Mouse (Mus musculus) heart, postnatal 36 days (tissue): ENCODE data around the gene Ptdss2. TPM values are rescaled to one million over a fixed set of nuclear protein-coding genes. Genes with fewer than 3 reads are reported as not detected.
A peak's percentile ranks its signal among the peaks of the same experiment; 100 is the strongest.

Experiments
- DNase-seq, 2 experiments: peaks; one replicate each; pipeline ENCODE4 v3.0.0; 2021 to 2022
- intact Hi-C: fragments of 180-260 bp; cut with DNase I; formaldehyde crosslinking; loops from one replicate; pipeline ENCODE4 v1.15.1; 2025
- total RNA-seq, 2 experiments: library from RNA; stranded (reverse); gene quantifications; 2 replicates each; pipeline ENCODE4 v1.2.3; 2021

The Ptdss2 gene
- total RNA-seq, 2 experiments from 2014 or later: 25.8 to 36.2 TPM

GRCm38 (mm10) chr7:141169300-141169699 lies 47.1 kb downstream of the Ptdss2 start:
- no peak for DNase-seq
- intact Hi-C loops: loop anchor here (2.0 kb wide), 1 partner anchor 36 kb away; no protein-coding TSS in a partner anchor

- intact Hi-C loops: loop anchor here (2.0 to 5.0 kb wide), 3 partner anchors 37 to 323 kb away; partner anchors contain the start of genes Gm45717, Ifitm2, Odf3 and Scgb1c1
- no peak for DNase-seq
Measured at GRCm38 (mm10) chr7:141169866-141170265, 47.7 kb downstream of the Ptdss2 start.

- intact Hi-C loops: loop anchor here (5.0 kb wide), 2 partner anchors 215 to 325 kb away; partner anchors contain the start of genes Gm45717, Ifitm2, Odf3 and Scgb1c1
- DNase-seq: peak; percentile 84 to 94
Measured at GRCm38 (mm10) chr7:141172116-141173006, 50.2 kb downstream of the Ptdss2 start, which contains the start of gene Rnh1. Gene Rnh1 (minus strand): TSS chr7:141172857.

- intact Hi-C loops: loop anchor here (5.0 kb wide), 2 partner anchors 216 to 326 kb away; partner anchors contain the start of genes Gm45717, Ifitm2, Odf3 and Scgb1c1
- DNase-seq: no peak
Measured at GRCm38 (mm10) chr7:141173323-141173850, 51.2 kb downstream of the Ptdss2 start.

GRCm38 (mm10) chr7:141175068-141175467 lies 52.9 kb downstream of the Ptdss2 start:
- DNase-seq: no peak
- intact Hi-C loops: loop anchor here (1.0 to 5.0 kb wide), 3 partner anchors 103 to 168 kb away; no protein-coding TSS in a partner anchor

GRCm38 (mm10) chr7:141176173-141176572 lies 54.0 kb downstream of the Ptdss2 start:
- intact Hi-C loops: loop anchor here (1.0 to 5.0 kb wide), 4 partner anchors 84 to 268 kb away; no protein-coding TSS in a partner anchor
- peak; percentile 84 to 89 for DNase-seq

GRCm38 (mm10) chr7:141188194-141188593 lies 66.0 kb downstream of the Ptdss2 start:
- no peak for DNase-seq
- intact Hi-C loops: no loop called here

GRCm38 (mm10) chr7:141188733-141189132 lies 66.6 kb downstream of the Ptdss2 start:
- intact Hi-C loops: no loop called here
- no peak for DNase-seq

GRCm38 (mm10) chr7:141190220-141190619 lies 68.0 kb downstream of the Ptdss2 start:
- no peak for DNase-seq
- intact Hi-C loops: loop anchor here (5.0 kb wide), 1 partner anchor 333 kb away; the partner anchor contains the start of genes Bet1l, Gm45785 and Ric8a

- DNase-seq: peak; percentile 31 to 37
- intact Hi-C loops: loop anchor here (5.0 kb wide), 1 partner anchor 334 kb away; the partner anchor contains the start of genes Bet1l, Gm45785 and Ric8a
Measured at GRCm38 (mm10) chr7:141191036-141191435, 68.9 kb downstream of the Ptdss2 start.

- intact Hi-C loops: loop anchor here (5.0 kb wide), 1 partner anchor 335 kb away; the partner anchor contains the start of genes Bet1l, Gm45785 and Ric8a
- DNase-seq: no peak
Measured at GRCm38 (mm10) chr7:141191796-141192685, 69.9 kb downstream of the Ptdss2 start.

- DNase-seq: no peak
Measured at GRCm38 (mm10) chr7:141192776-141193347, 70.7 kb downstream of the Ptdss2 start.

GRCm38 (mm10) chr7:141193348-141193856 lies 71.2 kb downstream of the Ptdss2 start:
- DNase-seq: no peak
- intact Hi-C loops: loop anchor here (5.0 kb wide), 1 partner anchor 336 kb away; the partner anchor contains the start of genes Bet1l, Gm45785 and Ric8a

More at GRCm38 (mm10) chr7:141192776-141193347, 70.7 kb downstream of the Ptdss2 start:
- intact Hi-C loops: loop anchor here (5.0 kb wide), 1 partner anchor 336 kb away; the partner anchor contains the start of genes Bet1l, Gm45785 and Ric8a

GRCm38 (mm10) chr7:141193948-141194347 lies 71.8 kb downstream of the Ptdss2 start, which contains the start of the genes Hras and Lrrc56:
Gene Hras (minus strand): TSS chr7:141194005.
Gene Lrrc56 (plus strand): TSS chr7:141194157.
- intact Hi-C loops: loop anchor here (5.0 kb wide), 1 partner anchor 337 kb away; the partner anchor contains the start of genes Bet1l, Gm45785 and Ric8a
- peak; percentile 97 to 99 for DNase-seq

GRCm38 (mm10) chr7:141194409-141194808 lies 72.2 kb downstream of the Ptdss2 start:
- intact Hi-C loops: loop anchor here (5.0 kb wide), 1 partner anchor 337 kb away; the partner anchor contains the start of genes Bet1l, Gm45785 and Ric8a
- no peak for DNase-seq

GRCm38 (mm10) chr7:141194830-141195229 lies 72.6 kb downstream of the Ptdss2 start:
- intact Hi-C loops: loop anchor here (5.0 kb wide), 1 partner anchor 338 kb away; the partner anchor contains the start of genes Bet1l, Gm45785 and Ric8a
- DNase-seq: peak; percentile 82 to 87

GRCm38 (mm10) chr7:141195754-141196153 lies 73.6 kb downstream of the Ptdss2 start:
- no peak for DNase-seq
- intact Hi-C loops: no loop called here

GRCm38 (mm10) chr7:141196619-141197282 lies 74.6 kb downstream of the Ptdss2 start:
- DNase-seq: no peak
- intact Hi-C loops: no loop called here
